14 mouse cellular contexts compared by ENCODE assay signal in genomic region chr7:92463080-92463877, GRCm38 (mm10).
"Had no signal": no experiment of that assay in that cellular context is flagged by ENCODE, and none has a peak within 500 bp of the region (broad histone marks: within the 10 kb centered on the region; RNA-seq: fewer than 3 reads in every experiment).

No protein-coding gene starts in this region.

- H3K36me3 ChIP-seq: limb, embryonic 12.5 days; liver, embryonic 13.5 days; midbrain, embryonic 13.5 days; neural tube, embryonic 12.5 days had no signal

- ATAC-seq: liver, postnatal 0 days; midbrain, embryonic 13.5 days had no signal

- H3K27me3 ChIP-seq: limb, embryonic 12.5 days; liver, embryonic 13.5 days; midbrain, embryonic 13.5 days; neural tube, embryonic 12.5 days had no signal

- H3K4me3 ChIP-seq: layer of hippocampus, adult 2 months; limb, embryonic 12.5 days; liver, embryonic 13.5 days; midbrain, embryonic 13.5 days; myocyte; neural tube, embryonic 12.5 days had no signal

- H3K4me1 ChIP-seq: limb, embryonic 12.5 days; liver, embryonic 13.5 days; midbrain, embryonic 13.5 days; neural tube, embryonic 12.5 days had no signal

- DNase-seq: kidney, adult 11 months; kidney, adult 9 months; kidney, postnatal 10 days; kidney, postnatal 4 days; liver; liver, embryonic 13.5 days; liver, postnatal 0 days; lung, postnatal 36 days; thymus, postnatal 4 days had no signal

- H3K9me3 ChIP-seq: limb, embryonic 12.5 days; liver, embryonic 13.5 days; midbrain, embryonic 13.5 days; neural tube, embryonic 12.5 days had no signal
